Mouse (Mus musculus): ENCODE measurements at regions not wholly inside any gene's neighbourhood (a gene's known extent, or its start where the extent isn't known, plus 50 kb on each side); places are given as distances from the start of the nearest gene placed in this dataset.
A peak's percentile ranks its signal among the peaks of the same experiment; 100 is the strongest.
"Not testable (repeated sequence)": the region's sequence is repeated elsewhere in the genome, so short reads cannot be mapped to it uniquely, and the experiment has no call there.

DNA sequence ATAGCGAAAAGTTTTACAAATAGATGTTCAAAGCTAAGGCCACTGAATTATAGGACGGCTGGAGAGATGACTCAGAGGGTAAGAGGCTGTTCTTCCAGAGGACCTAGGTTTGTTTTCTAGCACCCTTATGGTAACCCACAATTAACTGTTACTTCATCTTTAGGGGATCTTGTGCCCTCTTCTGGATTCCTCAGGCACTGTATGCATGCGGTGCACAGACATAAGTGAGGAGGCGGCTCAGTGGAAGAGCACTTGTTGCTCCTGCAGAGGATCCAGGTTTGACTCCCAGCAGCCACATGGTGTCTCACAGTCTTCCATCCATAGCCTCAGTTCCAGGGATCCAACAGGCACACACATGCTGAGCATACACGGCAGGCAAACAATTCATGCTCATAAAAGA lies 89.7 kb upstream of the Shb start:
- 85% methylated on average over 5 of the region's 5 CpGs for WGBS
- no peak overlapping the region for H3K27ac ChIP-seq (ENCODE audit: low read depth)
- H3K9ac ChIP-seq = no peak overlapping the region
- TF ChIP-seq CTCF (IDR thresholded peaks at IDR 0.05; ENCODE audit: low read depth) = 0 out of 2 replicates have a peak, but pooled peaks have one; percentile 9
- DNase-seq (no peak), ATAC-seq (ENCODE audit: insufficient read depth) (no peak)
- H3K27me3 ChIP-seq (ENCODE audit: insufficient read depth, low read length) = no peaks in the 10 kb centered on the region
- no peaks in the 10 kb centered on the region for H3K36me3 ChIP-seq (ENCODE audit: insufficient read depth)
- H3K9me3 ChIP-seq (ENCODE audit: low read depth, low read length) = no peaks in the 10 kb centered on the region
- no peaks in the 10 kb centered on the region for H3K4me1 ChIP-seq (ENCODE audit: insufficient read depth)
- no peak overlapping the region for H3K4me3 ChIP-seq (ENCODE audit: low read depth, low read length)
- H3K4me2 ChIP-seq = no peak overlapping the region

DNA sequence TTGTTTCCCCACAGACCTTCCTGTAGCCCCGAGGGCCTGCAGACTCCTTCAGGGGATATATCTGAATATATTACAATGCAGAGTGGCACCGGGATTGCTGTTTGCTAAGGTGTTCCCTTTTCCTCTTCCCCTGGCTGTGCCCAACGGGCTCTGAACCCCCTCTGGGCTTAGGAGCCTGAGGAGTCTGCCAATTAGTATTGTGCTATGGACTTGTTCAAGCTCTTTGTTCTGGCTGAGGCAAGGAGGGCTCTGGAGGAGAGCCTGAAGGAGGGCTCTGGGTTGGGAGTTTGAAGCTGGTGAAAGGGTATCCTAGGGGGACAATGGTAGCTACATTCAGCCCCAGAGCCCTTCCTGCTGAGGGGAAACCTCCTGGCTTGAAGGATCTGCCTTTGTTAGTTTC lies 84.9 kb upstream of the Shb start:
- Histone ChIP-seq H3K36me3 (ENCODE audit: insufficient read depth) (no peaks in the 10 kb centered on the region), H3K4me2 (no peak overlapping the region), H3K27ac (ENCODE audit: low read depth) (no peak overlapping the region), H3K9ac (no peak overlapping the region), H3K4me1 (ENCODE audit: insufficient read depth) (no peaks in the 10 kb centered on the region), H3K4me3 (ENCODE audit: low read depth, low read length) (no peak overlapping the region), H3K9me3 (ENCODE audit: low read depth, low read length) (no peaks in the 10 kb centered on the region), H3K27me3 (ENCODE audit: insufficient read depth, low read length) (no peaks in the 10 kb centered on the region)
- no peak for DNase-seq
- ATAC-seq (ENCODE audit: insufficient read depth) = no peak
- no peak for TF ChIP-seq CTCF (IDR thresholded peaks at IDR 0.05; ENCODE audit: low read depth)
- 39% methylated on average over 3 of the region's 3 CpGs for WGBS

- not testable (repeated sequence) for H3K4me2 ChIP-seq; H3K9me3 ChIP-seq (ENCODE audit: low read depth, low read length); H3K27me3 ChIP-seq (ENCODE audit: insufficient read depth, low read length); H3K27ac ChIP-seq (ENCODE audit: low read depth); H3K4me3 ChIP-seq (ENCODE audit: low read depth, low read length); ATAC-seq (ENCODE audit: insufficient read depth); DNase-seq; H3K4me1 ChIP-seq (ENCODE audit: insufficient read depth); H3K9ac ChIP-seq; H3K36me3 ChIP-seq (ENCODE audit: insufficient read depth)
- 66% methylated on average over 3 of the region's 3 CpGs for WGBS
Measured at GRCm38 (mm10) chr4:45613498-45613897, 81.2 kb upstream of the Shb start.

DNA sequence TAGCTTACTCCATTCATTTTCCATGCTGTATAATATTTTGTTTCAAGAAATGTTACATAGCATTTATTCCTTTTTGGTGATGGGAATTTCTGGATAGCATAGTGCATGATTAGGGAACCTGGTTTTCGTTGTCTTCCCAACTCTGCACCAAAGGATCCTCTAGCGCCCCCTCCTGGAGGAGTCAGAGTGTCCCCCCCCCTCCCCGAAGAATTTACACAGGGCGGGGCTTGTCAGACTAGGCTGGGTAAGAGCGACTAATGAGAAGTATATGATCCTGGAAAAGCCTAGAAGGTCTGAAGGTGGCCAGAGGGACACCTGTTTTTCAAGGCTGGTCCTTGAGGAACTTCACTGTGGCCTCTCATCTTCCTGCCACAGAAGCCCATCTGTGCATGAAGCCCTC lies 79.9 kb upstream of the Shb start:
- H3K27ac ChIP-seq (ENCODE audit: low read depth) = no peak overlapping the region
- H3K9me3 ChIP-seq (ENCODE audit: low read depth, low read length) = no peaks in the 10 kb centered on the region
- H3K4me2 ChIP-seq = no peak overlapping the region
- no peaks in the 10 kb centered on the region for H3K36me3 ChIP-seq (ENCODE audit: insufficient read depth)
- no peaks in the 10 kb centered on the region for H3K27me3 ChIP-seq (ENCODE audit: insufficient read depth, low read length)
- no peaks in the 10 kb centered on the region for H3K4me1 ChIP-seq (ENCODE audit: insufficient read depth)
- no peak overlapping the region for H3K4me3 ChIP-seq (ENCODE audit: low read depth, low read length)
- peak; percentile 52 for DNase-seq
- TF ChIP-seq CTCF (IDR thresholded peaks at IDR 0.05; ENCODE audit: low read depth) = peak; percentile 62
- no peak overlapping the region for H3K9ac ChIP-seq
- ATAC-seq (ENCODE audit: insufficient read depth) = no peak
- 29% methylated on average over 5 of the region's 5 CpGs for WGBS

DNA sequence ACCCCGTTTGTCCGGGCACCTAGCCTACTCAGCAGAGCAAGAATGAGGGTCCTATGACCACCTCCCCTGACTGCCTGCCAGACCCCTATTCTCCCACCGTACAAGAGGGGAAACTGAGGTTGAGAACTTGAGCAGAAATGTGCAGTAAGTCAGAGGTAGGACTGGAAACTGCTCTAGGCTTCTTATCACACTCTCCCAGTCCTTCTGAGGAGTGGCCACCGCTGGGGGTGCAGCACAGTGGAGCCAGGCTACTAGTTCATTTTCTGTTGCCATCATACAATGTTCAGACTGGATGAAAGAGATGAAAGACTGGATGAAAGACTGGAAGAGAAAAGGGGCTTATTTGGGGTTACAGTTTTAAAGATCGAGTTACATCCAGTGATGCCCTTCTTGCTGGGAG lies 78.7 kb upstream of the Shb start:
- no peak overlapping the region for H3K4me2 ChIP-seq
- DNase-seq (no peak), ATAC-seq (ENCODE audit: insufficient read depth) (no peak)
- 84% methylated on average over 5 of the region's 5 CpGs for WGBS
- no peaks in the 10 kb centered on the region for H3K27me3 ChIP-seq (ENCODE audit: insufficient read depth, low read length)
- H3K4me1 ChIP-seq (ENCODE audit: insufficient read depth) = no peaks in the 10 kb centered on the region
- no peak overlapping the region for H3K27ac ChIP-seq (ENCODE audit: low read depth)
- TF ChIP-seq CTCF (IDR thresholded peaks at IDR 0.05; ENCODE audit: low read depth) = no peak
- no peaks in the 10 kb centered on the region for H3K9me3 ChIP-seq (ENCODE audit: low read depth, low read length)
- no peaks in the 10 kb centered on the region for H3K36me3 ChIP-seq (ENCODE audit: insufficient read depth)
- no peak overlapping the region for H3K4me3 ChIP-seq (ENCODE audit: low read depth, low read length)
- H3K9ac ChIP-seq = no peak overlapping the region

GRCm38 (mm10) chr4:45606578-45606977 lies 74.3 kb upstream of the Shb start:
- H3K9ac ChIP-seq = no peak overlapping the region
- no peaks in the 10 kb centered on the region for H3K27me3 ChIP-seq (ENCODE audit: insufficient read depth, low read length)
- H3K36me3 ChIP-seq (ENCODE audit: insufficient read depth) = no peaks in the 10 kb centered on the region
- no peaks in the 10 kb centered on the region for H3K4me1 ChIP-seq (ENCODE audit: insufficient read depth)
- DNase-seq (peak; percentile 47), ATAC-seq (ENCODE audit: insufficient read depth) (no peak)
- WGBS = 33% methylated on average over 7 of the region's 7 CpGs
- H3K4me2 ChIP-seq = no peak overlapping the region
- H3K9me3 ChIP-seq (ENCODE audit: low read depth, low read length) = no peaks in the 10 kb centered on the region
- TF ChIP-seq CTCF (IDR thresholded peaks at IDR 0.05; ENCODE audit: low read depth) = no peak
- H3K27ac ChIP-seq (ENCODE audit: low read depth) = no peak overlapping the region
- H3K4me3 ChIP-seq (ENCODE audit: low read depth, low read length) = no peak overlapping the region

DNA sequence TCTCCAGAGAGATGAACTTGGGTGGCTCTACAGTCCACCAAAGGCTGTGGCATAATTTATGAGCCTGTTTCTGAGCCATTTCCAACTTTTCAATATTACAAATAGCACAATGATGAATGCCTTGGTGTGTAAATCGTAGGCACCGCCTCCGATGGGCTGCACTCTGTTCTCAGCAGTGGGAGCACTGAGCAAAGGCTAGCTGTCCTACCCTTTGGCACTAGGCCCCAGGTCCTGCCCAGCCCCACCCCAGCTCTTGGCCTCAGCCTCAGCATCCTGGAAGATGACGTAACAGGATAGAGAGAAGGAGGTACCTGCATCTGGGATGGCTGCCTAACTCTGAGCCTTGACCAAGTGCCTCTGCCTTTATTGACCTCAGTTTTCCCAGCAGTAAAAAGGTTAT lies 73.4 kb upstream of the Shb start:
- H3K27ac ChIP-seq (ENCODE audit: low read depth) = no peak overlapping the region
- WGBS = 85% methylated on average over 4 of the region's 4 CpGs
- no peak overlapping the region for H3K9ac ChIP-seq

GRCm38 (mm10) chr4:45604271-45604800 lies 72.1 kb upstream of the Shb start:
- Histone ChIP-seq H3K9ac (no peak overlapping the region), H3K4me1 (ENCODE audit: insufficient read depth) (no peaks in the 10 kb centered on the region), H3K27me3 (ENCODE audit: insufficient read depth, low read length) (no peaks in the 10 kb centered on the region), H3K4me2 (no peak overlapping the region), H3K4me3 (ENCODE audit: low read depth, low read length) (no peak overlapping the region), H3K36me3 (ENCODE audit: insufficient read depth) (no peaks in the 10 kb centered on the region), H3K9me3 (ENCODE audit: low read depth, low read length) (no peaks in the 10 kb centered on the region), H3K27ac (ENCODE audit: low read depth) (no peak overlapping the region)
- no peak for TF ChIP-seq CTCF (IDR thresholded peaks at IDR 0.05; ENCODE audit: low read depth)
- DNase-seq = no peak
- ATAC-seq (ENCODE audit: insufficient read depth) = no peak
- WGBS = 76% methylated on average over 5 of the region's 5 CpGs

More for the DNA sequence above, 73.4 kb upstream of the Shb start:
- Histone ChIP-seq H3K4me1 (ENCODE audit: insufficient read depth) (no peaks in the 10 kb centered on the region), H3K4me2 (no peak overlapping the region), H3K36me3 (ENCODE audit: insufficient read depth) (no peaks in the 10 kb centered on the region), H3K9me3 (ENCODE audit: low read depth, low read length) (no peaks in the 10 kb centered on the region), H3K4me3 (ENCODE audit: low read depth, low read length) (no peak overlapping the region), H3K27me3 (ENCODE audit: insufficient read depth, low read length) (no peaks in the 10 kb centered on the region)
- DNase-seq = no peak
- TF ChIP-seq CTCF (IDR thresholded peaks at IDR 0.05; ENCODE audit: low read depth) = no peak
- ATAC-seq (ENCODE audit: insufficient read depth) = no peak

All from lung, embryonic 14.5 days (tissue).